Mouse (Mus musculus) cerebellum, postnatal 25 days (tissue): ENCODE measurements at regions not wholly inside any gene's neighbourhood (a gene's known extent, or its start where the extent isn't known, plus 50 kb on each side); places are given as distances from the start of the nearest gene placed in this dataset.

Experiments
- DNase-seq, 2 experiments: peaks; one replicate each; pipeline ENCODE4 v3.0.0; 2021; ENCODE audit warnings: mixed read lengths in 2 of 2

GRCm38 (mm10) chr3:34593279-34593678 lies 56.9 kb upstream of the Sox2 start:
- no peak for DNase-seq

- DNase-seq: peak in 1 of 2 experiments; percentile 19
These were observed 72.2 kb upstream of the Sox2 start for GRCm38 (mm10) chr3:34577896-34578530.

DNA sequence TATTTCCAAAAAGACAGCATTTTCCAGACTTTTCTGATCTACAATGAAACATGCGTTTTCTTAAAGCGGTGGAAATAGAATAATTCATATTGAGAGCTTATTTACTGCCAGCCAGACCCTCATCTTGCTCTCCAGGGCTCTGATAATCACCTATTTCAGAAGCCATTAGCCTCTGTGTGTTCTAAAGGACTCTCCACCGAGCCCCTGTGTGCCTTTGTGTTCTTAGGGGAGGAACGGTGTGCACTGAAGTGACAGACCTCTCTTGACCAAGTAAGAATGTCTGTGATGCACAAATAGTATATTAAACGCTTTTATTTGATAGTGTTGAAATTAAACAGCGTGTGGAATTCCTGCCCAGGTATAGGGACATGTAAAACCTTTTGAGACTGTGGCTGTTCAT lies 73.1 kb upstream of the Sox2 start:
- DNase-seq: no peak

GRCm38 (mm10) chr3:34576159-34576558 lies 74.0 kb upstream of the Sox2 start:
- no peak for DNase-seq

- no peak for DNase-seq
These were observed 75.4 kb upstream of the Sox2 start for GRCm38 (mm10) chr3:34574711-34575350.

DNA sequence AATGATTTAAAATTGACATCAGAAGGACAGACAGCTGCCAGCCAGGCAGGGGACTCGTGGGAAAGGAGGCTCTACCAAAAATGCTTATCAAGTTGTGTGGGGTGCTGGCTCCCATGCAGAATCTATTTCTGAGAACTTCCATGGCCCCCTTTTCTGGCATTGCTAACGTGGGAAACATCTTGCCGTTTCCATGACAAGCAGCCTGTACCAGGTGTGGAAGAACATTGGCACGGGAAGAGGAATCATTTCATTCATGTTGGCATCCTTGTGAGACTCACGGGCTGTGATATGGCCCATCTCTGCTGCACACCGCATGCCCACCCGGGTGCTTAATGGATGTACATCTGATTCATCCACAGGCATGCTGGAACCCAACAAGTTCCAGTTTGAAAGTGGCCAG lies 76.9 kb upstream of the Sox2 start:
- DNase-seq: no peak

DNA sequence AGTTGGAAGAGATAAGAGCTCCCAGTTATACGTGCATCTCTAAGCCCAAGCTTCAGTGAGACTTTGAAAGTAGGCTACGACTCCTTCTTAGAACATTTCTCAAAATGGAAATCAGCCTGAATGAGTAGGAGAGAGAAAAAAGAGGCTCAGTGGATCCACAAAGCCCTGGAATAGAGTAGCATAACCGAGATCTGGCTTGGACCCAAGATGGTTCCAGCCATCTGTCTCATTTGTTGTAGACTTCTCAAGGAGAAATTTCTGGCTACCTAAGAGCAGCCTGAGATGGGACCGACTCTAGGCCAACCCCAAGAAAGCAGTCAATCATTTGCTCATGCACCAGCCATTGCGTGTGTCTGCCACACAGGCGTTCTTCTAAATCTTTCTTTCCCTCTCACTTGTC lies 78.1 kb upstream of the Sox2 start:
- DNase-seq: peak; percentile 51 to 77

DNA sequence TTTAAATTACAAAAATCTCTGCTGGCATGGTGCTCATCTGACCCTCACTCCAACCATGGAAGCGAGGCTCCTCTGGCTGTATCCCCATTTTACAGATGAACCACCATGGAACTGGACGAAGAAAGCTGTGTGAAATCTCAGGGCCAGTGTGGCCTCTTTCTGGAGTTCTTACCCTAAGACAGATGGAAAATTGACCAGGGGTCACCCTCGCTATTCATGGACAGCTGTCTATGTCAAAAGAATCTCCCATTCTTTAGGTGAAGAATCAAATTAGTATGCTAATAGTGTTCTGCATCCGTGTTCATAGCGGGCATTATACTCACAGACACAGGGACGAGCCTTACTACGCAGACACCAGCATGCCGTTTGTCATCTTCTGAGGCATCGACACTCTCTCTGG lies 78.6 kb upstream of the Sox2 start:
- DNase-seq: no peak

DNA sequence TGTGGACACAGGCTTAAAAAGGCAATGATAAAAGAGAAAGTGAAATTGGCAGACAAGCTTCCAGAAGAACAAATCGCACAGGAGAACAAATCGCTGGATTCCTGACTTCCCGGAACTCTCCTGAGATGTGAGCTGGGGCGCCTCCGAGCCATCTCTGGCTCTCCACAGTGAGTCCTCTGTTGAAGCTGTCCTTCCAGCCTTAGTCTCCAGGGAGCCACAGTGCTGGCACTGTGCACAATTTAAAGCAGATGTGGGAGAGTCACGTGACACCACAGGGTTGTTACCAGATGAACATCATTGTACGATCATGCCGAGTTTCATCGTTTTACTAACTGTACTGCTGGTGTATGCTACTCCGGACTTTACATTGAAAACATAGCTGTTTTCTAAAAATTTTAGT lies 80.2 kb upstream of the Sox2 start:
- DNase-seq: no peak

GRCm38 (mm10) chr3:34568086-34568650 lies 82.0 kb upstream of the Sox2 start:
- no peak for DNase-seq

GRCm38 (mm10) chr3:34565386-34565785 lies 84.8 kb upstream of the Sox2 start:
- no peak for DNase-seq

- DNase-seq: no peak
These were observed 87.3 kb upstream of the Sox2 start for GRCm38 (mm10) chr3:34562893-34563292.

GRCm38 (mm10) chr3:34561709-34562108 lies 88.5 kb upstream of the Sox2 start:
- DNase-seq: no peak

DNA sequence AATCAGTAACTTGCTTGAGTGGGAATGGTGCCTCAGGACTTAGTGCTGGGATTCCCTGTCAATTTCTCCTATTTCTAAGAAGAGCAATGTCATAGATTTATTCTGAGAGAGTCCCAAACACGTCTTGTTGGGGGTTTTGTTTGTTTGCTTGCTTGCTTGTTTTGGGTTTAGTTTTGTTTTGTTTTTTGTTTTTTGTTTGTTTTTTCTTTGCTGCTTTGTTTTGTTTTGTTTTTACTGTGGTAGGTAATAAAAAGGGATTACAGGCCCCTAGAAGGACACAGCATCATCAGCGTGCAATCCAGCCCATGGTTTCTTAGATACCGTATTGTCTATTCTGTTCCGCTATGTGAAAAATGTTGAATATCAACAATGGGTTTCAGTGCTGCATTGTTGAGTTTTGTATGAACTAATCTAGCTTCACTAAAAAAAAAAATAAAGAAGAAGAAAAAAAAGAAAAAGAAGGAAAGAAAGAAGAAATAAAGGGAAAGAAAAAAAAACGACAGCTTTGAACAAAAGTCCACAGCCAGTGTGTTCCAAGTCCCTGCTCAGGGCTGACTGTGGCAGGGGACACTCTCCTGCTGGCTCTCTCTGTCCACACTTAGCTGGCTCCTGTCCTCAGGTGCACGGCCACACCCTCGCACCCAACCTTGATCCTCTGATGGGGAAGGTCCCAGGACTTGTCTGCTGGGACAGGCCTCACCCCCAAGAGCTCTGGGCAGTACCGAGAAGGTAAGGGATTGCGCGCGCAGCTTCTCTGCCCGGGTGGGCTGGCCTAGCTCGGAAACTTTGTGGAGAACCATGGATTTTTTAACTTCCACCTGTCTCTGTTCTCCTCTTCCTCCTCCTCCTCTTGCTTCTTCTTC lies 90.1 kb upstream of the Sox2 start:
- DNase-seq: no peak

GRCm38 (mm10) chr3:34558821-34559520 lies 91.2 kb upstream of the Sox2 start:
- no peak for DNase-seq

GRCm38 (mm10) chr3:34552542-34553208 lies 97.5 kb upstream of the Sox2 start:
- no peak for DNase-seq

- DNase-seq: no peak
These were observed 99.1 kb upstream of the Sox2 start for GRCm38 (mm10) chr3:34551069-34551468.

DNA sequence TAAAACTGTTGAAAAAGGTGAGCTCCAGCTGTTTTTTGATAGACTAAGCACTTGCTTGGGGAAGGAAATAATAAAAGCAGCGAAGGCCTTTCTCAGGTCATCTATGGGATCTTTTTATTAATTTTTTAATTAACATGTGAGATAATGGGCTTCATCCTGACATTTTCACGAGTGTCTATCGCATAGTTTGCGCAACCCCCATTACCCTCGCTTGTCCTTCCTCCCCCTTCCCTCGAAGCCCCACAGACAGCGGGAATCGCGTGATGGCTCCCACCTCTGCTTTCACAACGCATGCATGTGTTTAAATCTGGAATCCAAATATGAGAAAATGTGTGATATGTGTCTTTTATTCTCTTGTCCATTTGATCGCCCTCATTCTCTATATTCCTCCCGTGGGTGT lies 100.0 kb upstream of the Sox2 start:
- DNase-seq: no peak

- DNase-seq: no peak
These were observed 117.8 kb upstream of the Sox2 start for GRCm38 (mm10) chr3:34532451-34532850.

DNA sequence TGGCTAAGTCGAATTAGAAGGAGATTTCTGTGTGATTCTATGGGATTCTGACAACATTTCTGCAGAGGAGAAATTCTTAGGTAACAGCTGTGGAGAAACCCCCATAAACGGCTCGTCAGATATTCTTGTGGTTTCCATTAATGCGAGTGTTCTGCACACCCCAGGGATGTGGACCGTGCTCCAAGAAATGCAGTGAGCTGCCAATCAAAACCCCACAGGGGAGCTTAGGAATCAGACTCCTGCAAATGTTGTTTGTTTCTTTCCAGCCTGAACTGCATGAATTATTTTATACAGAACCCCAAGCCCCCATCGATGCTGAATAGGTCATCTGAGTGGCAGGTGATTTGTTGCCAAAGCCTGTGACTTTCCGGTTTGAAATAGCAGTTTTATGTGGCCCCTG lies 118.4 kb upstream of the Sox2 start:
- peak in 1 of 2 experiments; percentile 8 for DNase-seq

GRCm38 (mm10) chr3:34527546-34527945 lies 122.7 kb upstream of the Sox2 start:
- DNase-seq: no peak

GRCm38 (mm10) chr3:34525730-34526129 lies 124.5 kb upstream of the Sox2 start:
- DNase-seq: no peak
